Mouse (Mus musculus) brain, embryonic 14.5 days (tissue): ENCODE measurements around the gene Abcf2. TPM values are rescaled to one million over a fixed set of nuclear protein-coding genes. Genes with fewer than 3 reads are reported as not detected.
A peak's percentile ranks its signal among the peaks of the same experiment; 100 is the strongest.

ENCODE experiments used
- DNase-seq: peaks from one replicate; pipeline ENCODE4 v3.0.0-alpha.2; 2011; ENCODE audit warnings: low read depth
- CTCF ChIP-seq: fragments of 200-500 bp; IDR thresholded peaks from 2 replicates; pipeline ENCODE4 v1.5.1; 2012; ENCODE audit warnings: inconsistent platforms, mild to moderate bottlenecking, moderate library complexity, borderline replicate concordance; ENCODE audit not compliant: insufficient read depth, insufficient read length; ENCODE audit errors: extremely low read depth
- POLR2A ChIP-seq: fragments of 200-500 bp; IDR thresholded peaks from 2 replicates; pipeline ENCODE4 v1.6.1; 2012; ENCODE audit warnings: mild to moderate bottlenecking, inconsistent platforms, borderline replicate concordance; ENCODE audit not compliant: poor library complexity, insufficient read depth, insufficient read length, severe bottlenecking; ENCODE audit errors: extremely low read depth
- polyA plus RNA-seq: library from polyadenylated mRNA; depleted of rRNA; stranded (reverse); fragments of >200 nt; gene quantifications from 2 replicates; pipeline ENCODE4 v1.2.3, GENCODE M21; 2012; rRNA removed

The Abcf2 gene
- polyA plus RNA-seq, 1 experiment = 75.5 TPM

GRCm38 (mm10) chr5:24530042-24530689 lies 47.1 kb downstream of the Abcf2 start:
- TF ChIP-seq POLR2A (no peak), CTCF (peak; percentile 100)
- DNase-seq = peak; percentile 93

GRCm38 (mm10) chr5:24527780-24528179 lies 49.5 kb downstream of the Abcf2 start:
- DNase-seq = no peak
- TF ChIP-seq POLR2A (no peak), CTCF (no peak)

- TF ChIP-seq POLR2A = no peak
- no peak for TF ChIP-seq CTCF
- no peak for DNase-seq
These were observed 50.4 kb downstream of the Abcf2 start, which contains the start of gene Gbx1 for GRCm38 (mm10) chr5:24526889-24527230. Gbx1 (minus strand) TSS chr5:24527202.

- TF ChIP-seq POLR2A (no peak), CTCF (no peak)
- no peak for DNase-seq
These were observed 50.9 kb downstream of the Abcf2 start for GRCm38 (mm10) chr5:24526190-24526888.

- DNase-seq = no peak
- no peak for TF ChIP-seq POLR2A
These were observed 51.7 kb downstream of the Abcf2 start for GRCm38 (mm10) chr5:24525360-24526189.

GRCm38 (mm10) chr5:24524522-24524921 lies 52.7 kb downstream of the Abcf2 start:
- TF ChIP-seq CTCF (no peak), POLR2A (no peak)
- DNase-seq = no peak

- DNase-seq = no peak
- TF ChIP-seq POLR2A (no peak), CTCF (no peak)
These were observed 53.5 kb downstream of the Abcf2 start for GRCm38 (mm10) chr5:24523806-24524205.

- DNase-seq = no peak
- no peak for TF ChIP-seq POLR2A
- TF ChIP-seq CTCF = no peak
These were observed 55.9 kb downstream of the Abcf2 start for GRCm38 (mm10) chr5:24521366-24521765.

Other genes with a start within 250 kb of the Abcf2 start
- gene Kcnh2, start 225.9 kb downstream of the Abcf2 start, polyA plus RNA-seq = 58.9 and 61.1 TPM in 2 replicates
- gene Nos3, start 212.7 kb downstream of the Abcf2 start, polyA plus RNA-seq = 9.6 and 11.1 TPM in 2 replicates
- gene Atg9b, start 185.3 kb downstream of the Abcf2 start, polyA plus RNA-seq = 1.5 and 1.7 TPM in 2 replicates
- gene Abcb8, start 183.8 kb downstream of the Abcf2 start, polyA plus RNA-seq = 51.0 and 64.7 TPM in 2 replicates
- gene Asic3, start 164.1 kb downstream of the Abcf2 start, polyA plus RNA-seq = 0.71 and 1.1 TPM in 2 replicates
- 159 and 252 TPM in 2 replicates for gene Cdk5, start 153.9 kb downstream of the Abcf2 start, polyA plus RNA-seq
- gene Slc4a2, start 153.6 kb downstream of the Abcf2 start, polyA plus RNA-seq = 38.9 and 41.4 TPM in 2 replicates
- gene Fastk, start 132.2 kb downstream of the Abcf2 start, polyA plus RNA-seq = 152 and 248 TPM in 2 replicates
- gene Tmub1, start 129.6 kb downstream of the Abcf2 start, polyA plus RNA-seq = 60.7 and 67.7 TPM in 2 replicates
- gene Agap3, start 125.3 kb downstream of the Abcf2 start, polyA plus RNA-seq = 176 and 244 TPM in 2 replicates
- gene Gbx1, start 50.3 kb downstream of the Abcf2 start, polyA plus RNA-seq = 2.2 and 5.0 TPM in 2 replicates
- 0.33 and 0.54 TPM in 2 replicates for gene Asb10, start 36.5 kb downstream of the Abcf2 start, polyA plus RNA-seq
- gene 4931409K22Rik, start 20.7 kb downstream of the Abcf2 start, polyA plus RNA-seq = 0.19 and 0.34 TPM in 2 replicates
- 21.9 and 26.8 TPM in 2 replicates for gene Chpf2, start 9.3 kb upstream of the Abcf2 start, polyA plus RNA-seq
- gene Smarcd3, start 46.9 kb upstream of the Abcf2 start, polyA plus RNA-seq = 162 and 203 TPM in 2 replicates
- 57.8 and 58.5 TPM in 2 replicates for gene Nub1, start 108.1 kb upstream of the Abcf2 start, polyA plus RNA-seq
- 10.8 and 11.9 TPM in 2 replicates for gene Wdr86, start 153.3 kb upstream of the Abcf2 start, polyA plus RNA-seq
- gene Crygn, start 180.5 kb upstream of the Abcf2 start, polyA plus RNA-seq = not detected in 2 replicates